Mouse (Mus musculus) liver, embryonic 13.5 days (tissue): ENCODE measurements around the gene Ankrd44. TPM values are rescaled to one million over a fixed set of nuclear protein-coding genes. Genes with fewer than 3 reads are reported as not detected.

Experiments
- ATAC-seq: fragments of 200-750 bp; cut with Nextera tagmentation; 2 replicates; pipeline ENCODE4 v1.8.0; 2017; ENCODE audit warnings: low read depth, mild to moderate bottlenecking, moderate number of reproducible peaks, moderate library complexity
- DNase-seq: peaks from one replicate; pipeline ENCODE4 v3.0.0; 2022
- H3K27ac ChIP-seq: fragments of 300-500 bp; sonication (generic); 2 replicates; pipeline ENCODE4 v1.5.1; 2015; ENCODE audit warnings: moderate library complexity, mild to moderate bottlenecking, inconsistent platforms
- H3K27me3 ChIP-seq: fragments of 300-500 bp; sonication (generic); 2 replicates; pipeline ENCODE4 v1.6.1; 2015; ENCODE audit warnings: mild to moderate bottlenecking, inconsistent platforms
- H3K36me3 ChIP-seq: fragments of 300-500 bp; sonication (generic); 2 replicates; pipeline ENCODE4 v1.6.1; 2015; ENCODE audit warnings: mild to moderate bottlenecking, inconsistent platforms
- H3K4me1 ChIP-seq: fragments of 300-500 bp; sonication (generic); replicated peaks from 2 replicates; pipeline ENCODE4 v1.6.1; 2015; ENCODE audit warnings: inconsistent platforms
- H3K4me2 ChIP-seq: fragments of 300-500 bp; sonication (generic); 2 replicates; pipeline ENCODE4 v1.6.1; 2015; ENCODE audit warnings: inconsistent platforms, mild to moderate bottlenecking, moderate library complexity
- H3K4me3 ChIP-seq: fragments of 300-500 bp; sonication (generic); replicated peaks from 2 replicates; pipeline ENCODE4 v1.5.1; 2015; ENCODE audit warnings: mild to moderate bottlenecking, inconsistent platforms
- H3K9ac ChIP-seq: fragments of 300-500 bp; sonication (generic); 2 replicates; pipeline ENCODE4 v1.6.1; 2015; ENCODE audit warnings: mild to moderate bottlenecking, inconsistent platforms
- H3K9me3 ChIP-seq: fragments of 300-500 bp; sonication (generic); replicated peaks from 2 replicates; pipeline ENCODE4 v1.6.1; 2016; ENCODE audit warnings: inconsistent platforms
- WGBS: fragments of 180-500 bp; shearing (Covaris S2); methylation state at CpG from one replicate; pipeline ENCODE4 v1.1.7; 2015; ENCODE audit not compliant: insufficient replicate concordance; 5-methylcytosine and 5-hydroxymethylcytosine counted together
- polyA plus RNA-seq: library from polyadenylated mRNA; unstranded; fragments of >200 nt; fragmentation: Nextera tagmentation; extraction: Ambion mirVana; gene quantifications from 2 replicates; pipeline ENCODE4 v1.2.1, GENCODE M21; 2015

The Ankrd44 gene
- polyA plus RNA-seq, 1 experiment from 2014 or later = 3.0 TPM

GRCm38 (mm10) chr1:54772843-54773242 is 153.3 kb downstream of the Ankrd44 start:
- DNase-seq (no peak), ATAC-seq (no peak)
- WGBS = 67% methylated on average over 5 of the region's 5 CpGs
- 0 out of 2 replicates have a peak, but pooled peaks cover 2% of the 10 kb centered on the region for H3K4me1 ChIP-seq
- no peaks in the 10 kb centered on the region for H3K36me3 ChIP-seq
- no peak overlapping the region for H3K4me3 ChIP-seq
- H3K27ac ChIP-seq = no peak overlapping the region
- no peaks in the 10 kb centered on the region for H3K9me3 ChIP-seq
- no peak overlapping the region for H3K9ac ChIP-seq
- no peak overlapping the region for H3K4me2 ChIP-seq
- no peaks in the 10 kb centered on the region for H3K27me3 ChIP-seq

GRCm38 (mm10) chr1:54771471-54771870 is 154.7 kb downstream of the Ankrd44 start:
- DNase-seq (no peak), ATAC-seq (no peak)
- Histone ChIP-seq H3K9ac (no peak overlapping the region), H3K4me1 (0 out of 2 replicates have a peak, but pooled peaks cover 2% of the 10 kb centered on the region), H3K27ac (no peak overlapping the region), H3K27me3 (no peaks in the 10 kb centered on the region), H3K4me3 (no peak overlapping the region), H3K36me3 (no peaks in the 10 kb centered on the region), H3K9me3 (no peaks in the 10 kb centered on the region), H3K4me2 (no peak overlapping the region)
- 68% methylated on average over 3 of the region's 3 CpGs for WGBS

GRCm38 (mm10) chr1:54767221-54767620 is 159.0 kb downstream of the Ankrd44 start:
- no peak for DNase-seq
- WGBS = 62% methylated on average over 3 of the region's 3 CpGs
- H3K36me3 ChIP-seq = no peaks in the 10 kb centered on the region
- no peak overlapping the region for H3K4me3 ChIP-seq
- no peak overlapping the region for H3K9ac ChIP-seq
- no peak for ATAC-seq
- H3K4me2 ChIP-seq = no peak overlapping the region
- H3K9me3 ChIP-seq = no peaks in the 10 kb centered on the region
- 0 out of 2 replicates have a peak, but pooled peaks cover 2% of the 10 kb centered on the region for H3K4me1 ChIP-seq
- no peak overlapping the region for H3K27ac ChIP-seq
- no peaks in the 10 kb centered on the region for H3K27me3 ChIP-seq

GRCm38 (mm10) chr1:54765632-54766238 is 160.5 kb downstream of the Ankrd44 start:
- ATAC-seq (no peak), DNase-seq (no peak)
- Histone ChIP-seq H3K9ac (no peak overlapping the region), H3K27ac (no peak overlapping the region), H3K27me3 (no peaks in the 10 kb centered on the region), H3K9me3 (no peaks in the 10 kb centered on the region), H3K36me3 (no peaks in the 10 kb centered on the region; the same call in 1 of the 2 replicates), H3K4me1 (no peaks in the 10 kb centered on the region), H3K4me3 (no peak overlapping the region), H3K4me2 (no peak overlapping the region)
- 75% methylated on average over 2 of the region's 2 CpGs for WGBS

- no peak overlapping the region for H3K4me3 ChIP-seq
- no peaks in the 10 kb centered on the region for H3K27me3 ChIP-seq
- no peaks in the 10 kb centered on the region for H3K9me3 ChIP-seq
- no peaks in the 10 kb centered on the region; the same call in 1 of the 2 replicates for H3K36me3 ChIP-seq
- ATAC-seq = no peak
- H3K4me1 ChIP-seq = no peaks in the 10 kb centered on the region
- H3K9ac ChIP-seq = no peak overlapping the region
- H3K27ac ChIP-seq = no peak overlapping the region
- no peak overlapping the region for H3K4me2 ChIP-seq
- no peak for DNase-seq
- WGBS = 78% methylated on average over 10 of the region's 10 CpGs
These were observed 163.9 kb downstream of the Ankrd44 start for GRCm38 (mm10) chr1:54762216-54762807.

DNA sequence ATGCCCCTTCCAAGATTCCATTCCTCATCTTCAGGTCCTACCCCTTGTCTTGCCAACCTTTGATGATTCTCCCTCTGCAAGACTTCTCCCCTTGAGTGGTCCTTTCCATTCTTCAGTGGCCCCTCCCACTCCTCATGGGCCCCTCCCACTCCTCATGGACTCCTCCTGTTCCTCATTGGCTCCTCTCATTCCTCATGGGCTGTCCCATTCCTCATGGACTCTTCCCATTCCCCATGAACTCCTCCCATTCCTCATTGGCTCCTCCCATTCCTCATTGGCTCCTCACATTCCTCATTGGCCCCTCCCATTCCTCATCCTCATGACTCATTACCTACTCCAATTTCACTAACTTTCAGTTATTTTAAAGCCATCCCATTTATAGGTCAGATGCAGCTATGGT is 166.3 kb downstream of the Ankrd44 start:
- ATAC-seq = no peak
- H3K9me3 ChIP-seq = no peaks in the 10 kb centered on the region

GRCm38 (mm10) chr1:54757291-54757690 is 168.9 kb downstream of the Ankrd44 start:
- Histone ChIP-seq H3K27me3 (no peaks in the 10 kb centered on the region), H3K4me1 (no peaks in the 10 kb centered on the region), H3K9me3 (no peaks in the 10 kb centered on the region), H3K4me3 (no peak overlapping the region), H3K36me3 (no peaks in the 10 kb centered on the region; the same call in 1 of the 2 replicates), H3K4me2 (no peak overlapping the region), H3K9ac (no peak overlapping the region), H3K27ac (no peak overlapping the region)
- no peak for DNase-seq
- 29% methylated on average over 3 of the region's 3 CpGs for WGBS
- no peak for ATAC-seq

More for the DNA sequence above, 166.3 kb downstream of the Ankrd44 start:
- H3K9ac ChIP-seq = no peak overlapping the region
- H3K4me1 ChIP-seq = no peaks in the 10 kb centered on the region
- no peaks in the 10 kb centered on the region for H3K27me3 ChIP-seq
- H3K4me3 ChIP-seq = no peak overlapping the region
- H3K27ac ChIP-seq = no peak overlapping the region
- no peak overlapping the region for H3K4me2 ChIP-seq
- no peak for DNase-seq
- no peaks in the 10 kb centered on the region; the same call in 1 of the 2 replicates for H3K36me3 ChIP-seq

- Histone ChIP-seq H3K27ac (no peak overlapping the region), H3K27me3 (no peaks in the 10 kb centered on the region), H3K4me2 (no peak overlapping the region), H3K9me3 (no peaks in the 10 kb centered on the region), H3K36me3 (no peaks in the 10 kb centered on the region; the same call in 1 of the 2 replicates), H3K9ac (no peak overlapping the region), H3K4me3 (no peak overlapping the region), H3K4me1 (no peaks in the 10 kb centered on the region)
- 73% methylated on average over 8 of the region's 8 CpGs for WGBS
- DNase-seq = no peak
- ATAC-seq = no peak
These were observed 170.4 kb downstream of the Ankrd44 start for GRCm38 (mm10) chr1:54755690-54756365.

DNA sequence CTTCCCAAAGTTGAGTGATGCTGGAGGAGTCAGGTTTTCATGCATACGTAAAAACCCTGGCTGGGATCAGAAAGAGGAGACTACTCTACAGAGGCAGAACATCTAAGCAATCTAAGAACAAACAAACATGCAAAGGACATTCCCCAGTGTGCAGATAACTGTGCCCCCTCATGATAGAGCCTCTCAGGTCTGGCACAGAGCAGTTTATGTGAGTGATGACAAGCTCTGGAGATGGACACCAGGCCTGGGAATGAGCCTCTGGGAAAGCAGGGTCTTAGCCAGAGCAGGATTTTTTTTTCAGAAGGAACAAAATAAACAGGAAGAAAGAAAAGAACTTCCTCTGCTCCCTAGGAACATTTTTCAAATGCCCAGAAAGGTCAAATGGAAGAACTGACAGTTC is 176.2 kb downstream of the Ankrd44 start:
- Histone ChIP-seq H3K9ac (no peak overlapping the region), H3K4me2 (no peak overlapping the region), H3K4me1 (no peaks in the 10 kb centered on the region), H3K27me3 (no peaks in the 10 kb centered on the region), H3K9me3 (no peaks in the 10 kb centered on the region), H3K27ac (no peak overlapping the region), H3K4me3 (no peak overlapping the region), H3K36me3 (no peaks in the 10 kb centered on the region; the same call in 1 of the 2 replicates)
- no peak for DNase-seq
- ATAC-seq = no peak
- 70% methylated on average over 1 of the region's 1 CpGs for WGBS

DNA sequence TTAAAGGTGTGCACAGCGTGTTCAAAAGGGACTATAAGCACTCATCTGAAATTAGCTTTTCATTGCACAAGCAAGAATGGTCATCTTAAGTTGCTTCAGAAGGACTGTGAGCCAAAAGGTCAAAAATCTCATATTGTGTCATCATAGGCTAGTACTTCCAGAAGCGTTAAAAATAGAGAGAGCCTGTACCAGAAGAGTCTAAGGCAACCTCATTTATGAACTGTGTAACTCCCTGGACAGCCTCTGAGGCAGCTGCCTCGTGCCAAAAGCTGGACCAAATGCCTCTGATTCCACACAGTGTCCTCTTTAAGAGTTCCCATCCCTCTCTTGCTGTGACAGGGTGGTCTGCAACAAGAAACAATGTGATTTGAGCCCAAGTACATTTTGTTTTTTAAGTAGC is 176.7 kb downstream of the Ankrd44 start:
- WGBS = 52% methylated on average over 3 of the region's 3 CpGs
- Histone ChIP-seq H3K4me3 (no peak overlapping the region), H3K36me3 (no peaks in the 10 kb centered on the region; the same call in 1 of the 2 replicates), H3K4me2 (no peak overlapping the region), H3K9ac (no peak overlapping the region), H3K4me1 (no peaks in the 10 kb centered on the region), H3K27ac (no peak overlapping the region), H3K9me3 (no peaks in the 10 kb centered on the region), H3K27me3 (no peaks in the 10 kb centered on the region)
- no peak for DNase-seq
- ATAC-seq = no peak

DNA sequence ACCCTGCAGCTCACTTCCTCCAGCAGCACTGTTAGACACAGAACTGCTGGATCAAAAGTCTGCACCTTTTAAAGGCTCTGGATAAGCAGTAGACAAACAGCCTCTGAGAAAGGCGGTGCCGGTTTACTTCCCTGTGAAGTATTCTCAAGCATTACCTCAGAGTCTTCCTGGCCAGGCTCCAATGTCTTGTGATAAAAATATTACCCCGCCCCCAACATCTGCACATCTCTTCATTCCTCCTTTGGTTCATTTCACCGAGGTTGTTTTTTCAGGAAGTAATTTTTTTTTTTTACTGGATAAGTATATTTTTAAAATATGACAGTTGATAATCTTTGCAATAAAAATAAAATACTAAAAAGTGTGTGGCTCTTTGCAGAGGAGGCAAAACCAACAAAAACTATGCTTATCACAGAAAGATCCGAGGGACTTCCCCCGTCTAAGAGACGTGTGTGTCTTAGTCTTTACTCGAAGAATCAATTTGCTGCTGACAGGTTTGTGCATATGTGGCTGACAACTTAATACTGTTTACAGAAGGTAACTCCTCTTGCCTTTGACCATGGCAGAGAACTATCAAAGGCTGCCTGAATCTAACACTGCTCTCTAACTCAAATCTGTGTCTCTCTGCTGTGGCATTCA is 178.3 kb downstream of the Ankrd44 start:
- WGBS = 22% methylated on average over 8 of the region's 8 CpGs
- H3K4me3 ChIP-seq = no peak overlapping the region
- no peaks in the 10 kb centered on the region for H3K4me1 ChIP-seq
- H3K9me3 ChIP-seq = no peaks in the 10 kb centered on the region
- no peaks in the 10 kb centered on the region; the same call in 1 of the 2 replicates for H3K36me3 ChIP-seq
- no peaks in the 10 kb centered on the region for H3K27me3 ChIP-seq
- DNase-seq (no peak), ATAC-seq (no peak)
- H3K27ac ChIP-seq = no peak overlapping the region
- no peak overlapping the region for H3K4me2 ChIP-seq
- H3K9ac ChIP-seq = no peak overlapping the region
